Comparison of ENCODE assay signal across 9 mouse cellular contexts in genomic region chr7:80379531-80379930, GRCm38 (mm10). TPM values are rescaled to one million over a fixed set of nuclear protein-coding genes. Genes with fewer than 3 reads are reported as not detected.
DNase-seq lines count a peak whose midpoint lies in the region; ATAC-seq and TF ChIP-seq lines count a peak whose summit lies in the region.
"Had no signal": no experiment of that assay in that cellular context is flagged by ENCODE, and none has a peak within 500 bp of the region (broad histone marks: within the 10 kb centered on the region; RNA-seq: fewer than 3 reads in every experiment).

No protein-coding gene starts in this region.

- no peak overlapping the region for H3K9ac ChIP-seq in midbrain, postnatal 0 days (replicated peaks; ENCODE audit: low read length, poor library complexity, severe bottlenecking)
- H3K9ac ChIP-seq in midbrain, embryonic 16.5 days (ENCODE audit: low read depth, low read length), result no peak overlapping the region

- intact Hi-C loops in left cerebral cortex, postnatal 4 days (cut with DNase I), result no loop called here

- H3K4me1 ChIP-seq in midbrain, postnatal 0 days (ENCODE audit: insufficient read depth, low read length), result 0 out of 2 replicates have a peak, but pooled peaks cover 5% of the 10 kb centered on the region
- peaks cover 5% of the 10 kb centered on the region; the same call in 1 of the 2 replicates for H3K4me1 ChIP-seq in midbrain, embryonic 16.5 days (ENCODE audit: control insufficient read depth, insufficient read depth, low read length)
- peaks cover 15% of the 10 kb centered on the region; the same call in 1 of the 2 replicates for H3K4me1 ChIP-seq in limb, embryonic 10.5 days

- DNase-seq in cerebellum, adult 9-10 months, result peak; percentile 51
- no peak for DNase-seq in cerebellum, adult 9-11 months
- no peak for DNase-seq in midbrain, postnatal 0 days (ENCODE audit: low spot score)
- DNase-seq in limb, embryonic 10.5 days (ENCODE audit: low spot score), result peak; percentile 62
- DNase-seq in thymus, postnatal 4 days, result peak; percentile 73
- no peak for DNase-seq in left cerebral cortex, postnatal 4 days
- no peak for DNase-seq in urinary bladder, adult 2 months (ENCODE audit: low spot score)

- no peak overlapping the region for H3K4me3 ChIP-seq in midbrain, postnatal 0 days (ENCODE audit: low read depth, low read length)
- H3K4me3 ChIP-seq in midbrain, embryonic 16.5 days (ENCODE audit: low read depth, low read length), result no peak overlapping the region
- no peak overlapping the region for H3K4me3 ChIP-seq in limb, embryonic 10.5 days
- H3K4me3 ChIP-seq: megakaryocyte, embryonic 14.5 days had no signal

- 65% methylated on average over 13 of the region's 13 CpGs for WGBS in midbrain, postnatal 0 days
- 60% methylated on average over 13 of the region's 13 CpGs for WGBS in midbrain, embryonic 16.5 days
- WGBS in limb, embryonic 10.5 days, result 65% methylated on average over 13 of the region's 13 CpGs

- H3K9me3 ChIP-seq in midbrain, postnatal 0 days (ENCODE audit: low read length), result no peaks in the 10 kb centered on the region
- H3K9me3 ChIP-seq in midbrain, embryonic 16.5 days (replicated peaks; ENCODE audit: control insufficient read depth, low read length, poor library complexity, severe bottlenecking), result no peaks in the 10 kb centered on the region
- H3K9me3 ChIP-seq in limb, embryonic 10.5 days (replicated peaks), result no peaks in the 10 kb centered on the region
- H3K9me3 ChIP-seq: megakaryocyte, embryonic 14.5 days had no signal

- no peak overlapping the region for H3K4me2 ChIP-seq in midbrain, postnatal 0 days (ENCODE audit: low read depth, low read length, poor library complexity, severe bottlenecking)
- H3K4me2 ChIP-seq in midbrain, embryonic 16.5 days (ENCODE audit: low read length), result no peak overlapping the region

- no peak overlapping the region for H3K27ac ChIP-seq in midbrain, postnatal 0 days (ENCODE audit: low read depth, low read length)
- H3K27ac ChIP-seq in midbrain, embryonic 16.5 days (ENCODE audit: low read length), result no peak overlapping the region
- H3K27ac ChIP-seq in limb, embryonic 10.5 days, result no peak overlapping the region

- H3K27me3 ChIP-seq in midbrain, postnatal 0 days (ENCODE audit: insufficient read depth, low read length), result no peaks in the 10 kb centered on the region
- no peaks in the 10 kb centered on the region for H3K27me3 ChIP-seq in midbrain, embryonic 16.5 days (ENCODE audit: control insufficient read depth, insufficient read depth, low read depth, low read length)
- H3K27me3 ChIP-seq in limb, embryonic 10.5 days (ENCODE audit: low read depth, poor library complexity, severe bottlenecking), result peaks cover 33% of the 10 kb centered on the region
- H3K27me3 ChIP-seq: megakaryocyte, embryonic 14.5 days had no signal

- H3K36me3 ChIP-seq in midbrain, postnatal 0 days (ENCODE audit: insufficient read depth, low read length), result peaks cover 3% of the 10 kb centered on the region; the same call in 1 of the 2 replicates
- no peaks in the 10 kb centered on the region for H3K36me3 ChIP-seq in midbrain, embryonic 16.5 days (ENCODE audit: control insufficient read depth, insufficient read depth, low read length)
- H3K36me3 ChIP-seq in limb, embryonic 10.5 days, result peaks cover 32% of the 10 kb centered on the region

- TF ChIP-seq CTCF in midbrain, postnatal 0 days (IDR thresholded peaks at IDR 0.05), result peak; percentile 48

- no peak for ATAC-seq in midbrain, postnatal 0 days (ENCODE audit: low FRiP score)
- ATAC-seq in midbrain, embryonic 16.5 days, result no peak

RNA-seq across cellular contexts. Expression of gene Fes, which starts 8.2 kb away (rescaled TPM):
- 4.3 and 7.9 TPM in 2 replicates for total RNA-seq in midbrain, postnatal 0 days (2014; rRNA removed)
- polyA plus RNA-seq in midbrain, postnatal 0 days (2015; fragmentation: Nextera tagmentation; extraction: Ambion mirVana), result 3.1 and 3.7 TPM in 2 replicates
- polyA plus RNA-seq in midbrain, embryonic 16.5 days (2015; fragmentation: Nextera tagmentation; extraction: Ambion mirVana), result 2.7 and 3.4 TPM in 2 replicates
- polyA plus RNA-seq in limb, embryonic 10.5 days (2016; fragmentation: Nextera tagmentation; extraction: Ambion mirVana), result 7.6 and 13.2 TPM in 2 replicates
- 1 to 10 TPM; 5.2 to 7.5 TPM for total RNA-seq in left cerebral cortex, postnatal 4 days (2021)
- 22.6 and 24.0 TPM in 2 replicates for polyA plus RNA-seq in urinary bladder, adult 2 months (2012; rRNA removed)

RNA-seq across cellular contexts. Expression of gene Man2a2, which starts 8.4 kb away (rescaled TPM):
- total RNA-seq in midbrain, postnatal 0 days (2014; rRNA removed), result 59.1 and 70.2 TPM in 2 replicates
- 13.7 and 16.6 TPM in 2 replicates for polyA plus RNA-seq in midbrain, postnatal 0 days (2015; fragmentation: Nextera tagmentation; extraction: Ambion mirVana)
- polyA plus RNA-seq in midbrain, embryonic 16.5 days (2015; fragmentation: Nextera tagmentation; extraction: Ambion mirVana), result 25.2 and 25.8 TPM in 2 replicates
- polyA plus RNA-seq in limb, embryonic 10.5 days (2016; fragmentation: Nextera tagmentation; extraction: Ambion mirVana), result 19.7 and 23.1 TPM in 2 replicates
- total RNA-seq in left cerebral cortex, postnatal 4 days (2021), result 100 to 1,000 TPM; 112 to 121 TPM
- polyA plus RNA-seq in urinary bladder, adult 2 months (2012; rRNA removed), result 37.1 and 49.6 TPM in 2 replicates

RNA-seq across cellular contexts. Expression of gene Furin, which starts 25.7 kb away (rescaled TPM):
- total RNA-seq in midbrain, postnatal 0 days (2014; rRNA removed), result 16.6 TPM in 2 replicates
- 5.0 and 6.0 TPM in 2 replicates for polyA plus RNA-seq in midbrain, postnatal 0 days (2015; fragmentation: Nextera tagmentation; extraction: Ambion mirVana)
- polyA plus RNA-seq in midbrain, embryonic 16.5 days (2015; fragmentation: Nextera tagmentation; extraction: Ambion mirVana), result 3.9 and 4.1 TPM in 2 replicates
- 8.8 and 9.4 TPM in 2 replicates for polyA plus RNA-seq in limb, embryonic 10.5 days (2016; fragmentation: Nextera tagmentation; extraction: Ambion mirVana)
- 10 to 100 TPM; 41.5 to 44.8 TPM for total RNA-seq in left cerebral cortex, postnatal 4 days (2021)
- 25.3 and 40.7 TPM in 2 replicates for polyA plus RNA-seq in urinary bladder, adult 2 months (2012; rRNA removed)

RNA-seq across cellular contexts. Expression of gene Hddc3, which starts 36.6 kb away (rescaled TPM):
- 35.9 and 36.7 TPM in 2 replicates for total RNA-seq in midbrain, postnatal 0 days (2014; rRNA removed)
- polyA plus RNA-seq in midbrain, postnatal 0 days (2015; fragmentation: Nextera tagmentation; extraction: Ambion mirVana), result 15.1 and 16.8 TPM in 2 replicates
- polyA plus RNA-seq in midbrain, embryonic 16.5 days (2015; fragmentation: Nextera tagmentation; extraction: Ambion mirVana), result 23.3 and 27.7 TPM in 2 replicates
- 21.0 and 25.6 TPM in 2 replicates for polyA plus RNA-seq in limb, embryonic 10.5 days (2016; fragmentation: Nextera tagmentation; extraction: Ambion mirVana)
- total RNA-seq in left cerebral cortex, postnatal 4 days (2021), result 10 to 100 TPM; 49.2 to 50.8 TPM
- 33.3 and 40.9 TPM in 2 replicates for polyA plus RNA-seq in urinary bladder, adult 2 months (2012; rRNA removed)

RNA-seq across cellular contexts. Expression of gene Unc45a, which starts 38.7 kb away (rescaled TPM):
- total RNA-seq in midbrain, postnatal 0 days (2014; rRNA removed), result 51.0 and 63.3 TPM in 2 replicates
- polyA plus RNA-seq in midbrain, postnatal 0 days (2015; fragmentation: Nextera tagmentation; extraction: Ambion mirVana), result 54.6 and 55.9 TPM in 2 replicates
- polyA plus RNA-seq in midbrain, embryonic 16.5 days (2015; fragmentation: Nextera tagmentation; extraction: Ambion mirVana), result 61.9 and 62.6 TPM in 2 replicates
- 51.8 and 53.3 TPM in 2 replicates for polyA plus RNA-seq in limb, embryonic 10.5 days (2016; fragmentation: Nextera tagmentation; extraction: Ambion mirVana)
- total RNA-seq in left cerebral cortex, postnatal 4 days (2021), result 10 to 100 TPM; 63.0 to 63.3 TPM
- 92.8 and 117 TPM in 2 replicates for polyA plus RNA-seq in urinary bladder, adult 2 months (2012; rRNA removed)

Comparison
In these comparisons a context has a peak if more than half of its experiments do, and no peak if none do; other contexts are left out.
1. DNase-seq: peak in cerebellum, adult 9-10 months (single experiment), limb, embryonic 10.5 days (single experiment) and thymus, postnatal 4 days (single experiment); none in cerebellum, adult 9-11 months (single experiment), midbrain, postnatal 0 days (single experiment), left cerebral cortex, postnatal 4 days (single experiment) and urinary bladder, adult 2 months (single experiment).